Mouse (Mus musculus) bone marrow, adult 2 months (tissue): Measurements from ENCODE around the gene Kcnn1.

ENCODE experiments used
- CTCF ChIP-seq: fragments of 200-500 bp; IDR thresholded peaks from 2 replicates; pipeline ENCODE4 v1.5.1; 2011; ENCODE audit warnings: low read length, control low read depth; ENCODE audit not compliant: control insufficient read depth, insufficient read depth
- POLR2A ChIP-seq: fragments of 200-500 bp; IDR thresholded peaks from 2 replicates; pipeline ENCODE4 v1.6.1; 2011; ENCODE audit warnings: low read depth, mild to moderate bottlenecking, control low read depth, low read length, borderline replicate concordance; ENCODE audit not compliant: control insufficient read depth

- TF ChIP-seq POLR2A (no peak), CTCF (no peak)
Observed at GRCm38 (mm10) chr8:70832371-70832770, 30.7 kb downstream of the Kcnn1 start.
